Mouse (Mus musculus) liver, embryonic 14 days (tissue): ENCODE results near the gene Klhl42. TPM values are rescaled to one million over a fixed set of nuclear protein-coding genes. Genes with fewer than 3 reads are reported as not detected.

Source experiments
- polyA plus RNA-seq: library from polyadenylated mRNA; depleted of rRNA; stranded (reverse); fragments of >200 nt; gene quantifications from 2 replicates; pipeline ENCODE4 v1.2.3, GENCODE M21; 2012; rRNA removed

Gene Klhl42
- 2.0 and 2.4 TPM in 2 replicates for polyA plus RNA-seq

DNA sequence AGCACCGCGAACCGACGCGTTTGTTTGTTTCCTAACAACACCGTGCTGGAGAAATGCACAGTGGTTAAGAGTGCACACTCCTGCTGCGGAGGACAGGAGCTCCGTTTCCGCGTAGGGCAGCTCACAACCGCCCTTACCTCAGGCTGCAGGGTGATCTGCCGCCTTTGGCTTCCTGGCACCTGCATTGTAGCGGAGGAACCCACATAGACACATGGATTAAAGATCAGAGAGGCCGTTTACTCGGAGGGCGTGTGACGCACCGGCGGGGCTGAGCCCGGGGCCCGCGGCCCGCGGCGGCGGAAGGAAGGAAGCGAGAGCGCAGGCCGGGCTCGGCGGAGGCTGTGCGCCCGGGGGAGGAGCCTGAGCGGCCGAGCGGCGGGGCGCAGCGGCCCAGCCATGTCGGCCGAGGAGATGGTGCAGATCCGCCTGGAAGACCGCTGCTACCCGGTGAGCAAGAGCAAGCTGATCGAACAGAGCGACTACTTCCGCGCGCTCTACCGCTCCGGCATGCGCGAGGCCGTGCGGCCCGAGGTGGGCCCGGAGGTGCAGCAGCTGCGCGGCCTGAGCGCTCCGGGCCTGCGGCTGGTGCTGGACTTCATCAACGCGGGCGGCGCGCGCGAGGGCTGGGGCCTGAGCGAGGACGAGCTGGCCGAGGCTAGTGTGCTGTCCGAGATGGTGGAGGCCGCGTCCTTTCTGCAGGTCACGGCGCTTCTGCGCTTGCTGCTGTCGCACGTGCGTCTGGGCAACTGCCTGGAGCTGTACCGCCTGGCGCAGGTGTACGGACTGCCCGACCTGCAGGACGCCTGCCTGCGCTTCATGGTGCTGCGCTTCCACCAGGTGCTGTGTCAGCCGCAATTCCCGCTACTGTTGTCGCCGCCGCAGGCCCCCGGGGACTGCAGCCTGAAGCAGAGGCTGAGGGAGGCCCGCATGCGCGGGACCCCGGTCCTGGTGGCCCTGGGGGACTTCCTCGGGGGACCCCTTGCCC is at the start of gene Klhl42:
Gene Klhl42, plus strand, starts transcription at position 244 of the 985 bp plus-strand sequence.

GRCm38 (mm10) chr6:147042291-147043290 is 48.6 kb upstream of the Klhl42 start, which contains the start of gene Mrps35:
Mrps35 (plus strand) TSS chr6:147042764.

GRCm38 (mm10) chr6:147086594-147087225 is 4.5 kb upstream of the Klhl42 start, which contains the start of gene Mansc4:
Mansc4 (minus strand) TSS chr6:147087032.

Other genes with a start within 250 kb of the Klhl42 start
- gene Smco2, start 241.3 kb upstream of the Klhl42 start, polyA plus RNA-seq = not detected in 2 replicates
- 5.0 and 5.9 TPM in 2 replicates for gene Ppfibp1, start 202.9 kb upstream of the Klhl42 start, polyA plus RNA-seq
- gene 1700034J05Rik, start 137.0 kb upstream of the Klhl42 start, polyA plus RNA-seq = not detected in 2 replicates
- 0.10 and 0.14 TPM in 2 replicates for gene Rep15, start 58.8 kb upstream of the Klhl42 start, polyA plus RNA-seq
- 24.0 and 25.8 TPM in 2 replicates for gene Mrps35, start 48.6 kb upstream of the Klhl42 start, polyA plus RNA-seq
- not detected in 2 replicates for gene Mansc4, start 4.3 kb upstream of the Klhl42 start, polyA plus RNA-seq
- 0.03 TPM in 1 of 2 replicates, not detected in the other for gene Pthlh, start 172.8 kb downstream of the Klhl42 start, polyA plus RNA-seq